Mouse (Mus musculus) midbrain, embryonic 14.5 days (tissue): ENCODE measurements at regions not wholly inside any gene's neighbourhood (a gene's known extent, or its start where the extent isn't known, plus 50 kb on each side); places are given as distances from the start of the nearest gene placed in this dataset.
A peak's percentile ranks its signal among the peaks of the same experiment; 100 is the strongest.
"Not testable (repeated sequence)": the region's sequence is repeated elsewhere in the genome, so short reads cannot be mapped to it uniquely, and the experiment has no call there.

Experiments used
- ATAC-seq: fragments of 200-750 bp; cut with Nextera tagmentation; 2 replicates; pipeline ENCODE4 v1.8.0; 2017; ENCODE audit warnings: moderate number of reproducible peaks, moderate library complexity; ENCODE audit not compliant: low FRiP score, low TSS enrichment
- DNase-seq: peaks from one replicate; pipeline ENCODE4 v3.0.0-alpha.2; 2015
- H3K27ac ChIP-seq: fragments of 300-500 bp; sonication (generic); replicated peaks from 2 replicates; pipeline ENCODE4 v1.5.1; 2014; ENCODE audit warnings: mild to moderate bottlenecking, low read depth, low read length, moderate library complexity
- H3K27me3 ChIP-seq: fragments of 300-500 bp; sonication (generic); 2 replicates; pipeline ENCODE4 v1.6.1; 2014; ENCODE audit warnings: low read length, control low read depth, mixed read lengths; ENCODE audit not compliant: control insufficient read depth, insufficient read depth
- H3K36me3 ChIP-seq: fragments of 300-500 bp; sonication (generic); 2 replicates; pipeline ENCODE4 v1.6.1; 2014; ENCODE audit warnings: low read length, control low read depth; ENCODE audit not compliant: control insufficient read depth, insufficient read depth
- H3K4me1 ChIP-seq: fragments of 300-500 bp; sonication (generic); 2 replicates; pipeline ENCODE4 v1.6.1; 2014; ENCODE audit warnings: mild to moderate bottlenecking, antibody characterized with exemption, low read length, control low read depth; ENCODE audit not compliant: control insufficient read depth, insufficient read depth
- H3K4me2 ChIP-seq: fragments of 300-500 bp; sonication (generic); 2 replicates; pipeline ENCODE4 v1.6.1; 2014; ENCODE audit warnings: mild to moderate bottlenecking, low read length, moderate library complexity
- H3K4me3 ChIP-seq: fragments of 300-500 bp; sonication (generic); replicated peaks from 2 replicates; pipeline ENCODE4 v1.5.1; 2014; ENCODE audit warnings: low read depth, low read length
- H3K9ac ChIP-seq: fragments of 300-500 bp; sonication (generic); replicated peaks from 2 replicates; pipeline ENCODE4 v1.6.1; 2014; ENCODE audit warnings: mild to moderate bottlenecking, low read length, moderate library complexity
- H3K9me3 ChIP-seq: fragments of 300-500 bp; sonication (generic); 2 replicates; pipeline ENCODE4 v1.6.1; 2016; ENCODE audit warnings: low read length, control low read depth, mixed read lengths; ENCODE audit not compliant: control insufficient read depth
- WGBS: fragments of 180-500 bp; shearing (Covaris S2); extraction: QIAGEN DNeasy Blood & Tissue Kit; methylation state at CpG from one replicate; pipeline ENCODE4 v1.1.7; 2014; 5-methylcytosine and 5-hydroxymethylcytosine counted together

- no peak overlapping the region for H3K9ac ChIP-seq
- no peaks in the 10 kb centered on the region for H3K36me3 ChIP-seq
- no peaks in the 10 kb centered on the region for H3K9me3 ChIP-seq
- no peak overlapping the region for H3K4me2 ChIP-seq
- 82% methylated on average over 4 of the region's 4 CpGs for WGBS
- no peak for DNase-seq
- ATAC-seq, result no peak
- no peak overlapping the region for H3K27ac ChIP-seq
- H3K4me3 ChIP-seq, result no peak overlapping the region
- no peaks in the 10 kb centered on the region for H3K4me1 ChIP-seq
- no peaks in the 10 kb centered on the region for H3K27me3 ChIP-seq
Observed at GRCm38 (mm10) chr1:117354624-117355023, 342.3 kb upstream of the Gm28363 start.

- Histone ChIP-seq H3K36me3 (no peaks in the 10 kb centered on the region), H3K9ac (no peak overlapping the region), H3K27me3 (no peaks in the 10 kb centered on the region), H3K4me2 (no peak overlapping the region), H3K4me3 (no peak overlapping the region), H3K4me1 (no peaks in the 10 kb centered on the region), H3K27ac (no peak overlapping the region), H3K9me3 (no peaks in the 10 kb centered on the region)
- ATAC-seq, result no peak
- DNase-seq, result no peak
- WGBS, result 90% methylated on average over 5 of the region's 5 CpGs
Observed at GRCm38 (mm10) chr1:117356418-117357194, 340.3 kb upstream of the Gm28363 start.

- no peak overlapping the region for H3K9ac ChIP-seq
- DNase-seq (peak; percentile 2), ATAC-seq (no peak)
- H3K27me3 ChIP-seq, result no peaks in the 10 kb centered on the region
- H3K36me3 ChIP-seq, result no peaks in the 10 kb centered on the region
- no peaks in the 10 kb centered on the region for H3K9me3 ChIP-seq
- H3K4me2 ChIP-seq, result no peak overlapping the region
- no peak overlapping the region for H3K27ac ChIP-seq
- no peak overlapping the region for H3K4me3 ChIP-seq
- no peaks in the 10 kb centered on the region for H3K4me1 ChIP-seq
Observed at GRCm38 (mm10) chr1:117364066-117364465, 332.9 kb upstream of the Gm28363 start.

- ATAC-seq (no peak), DNase-seq (peak; percentile 11)
- H3K4me3 ChIP-seq, result no peak overlapping the region
- H3K27ac ChIP-seq, result no peak overlapping the region
- H3K4me2 ChIP-seq, result no peak overlapping the region
- no peak overlapping the region for H3K9ac ChIP-seq
- no peaks in the 10 kb centered on the region for H3K27me3 ChIP-seq
- no peaks in the 10 kb centered on the region for H3K9me3 ChIP-seq
- H3K36me3 ChIP-seq, result no peaks in the 10 kb centered on the region
- H3K4me1 ChIP-seq, result no peaks in the 10 kb centered on the region
Observed at GRCm38 (mm10) chr1:117412349-117412748, 284.6 kb upstream of the Gm28363 start.

- no peak overlapping the region for H3K4me3 ChIP-seq
- no peaks in the 10 kb centered on the region for H3K27me3 ChIP-seq
- DNase-seq (no peak), ATAC-seq (no peak)
- no peak overlapping the region for H3K4me2 ChIP-seq
- H3K9me3 ChIP-seq, result no peaks in the 10 kb centered on the region
- no peaks in the 10 kb centered on the region for H3K4me1 ChIP-seq
- H3K9ac ChIP-seq, result no peak overlapping the region
- 54% methylated on average over 2 of the region's 2 CpGs for WGBS
- no peaks in the 10 kb centered on the region for H3K36me3 ChIP-seq
- H3K27ac ChIP-seq, result no peak overlapping the region
Observed at GRCm38 (mm10) chr1:117457736-117458135, 239.2 kb upstream of the Gm28363 start.

- not testable (repeated sequence) for DNase-seq
- 76% methylated on average over 7 of the region's 7 CpGs for WGBS
Observed at GRCm38 (mm10) chr1:117458156-117458850, 238.6 kb upstream of the Gm28363 start.

GRCm38 (mm10) chr1:117459126-117459525 lies 237.8 kb upstream of the Gm28363 start:
- not testable (repeated sequence) for H3K27ac ChIP-seq, H3K36me3 ChIP-seq, H3K4me2 ChIP-seq, H3K4me1 ChIP-seq, H3K27me3 ChIP-seq, H3K4me3 ChIP-seq, H3K9me3 ChIP-seq, DNase-seq, ATAC-seq, H3K9ac ChIP-seq

More at GRCm38 (mm10) chr1:117458156-117458850, 238.6 kb upstream of the Gm28363 start:
- not testable (repeated sequence) for H3K9me3 ChIP-seq, H3K4me3 ChIP-seq, H3K27me3 ChIP-seq, H3K4me2 ChIP-seq, ATAC-seq, H3K27ac ChIP-seq, H3K9ac ChIP-seq, H3K36me3 ChIP-seq, H3K4me1 ChIP-seq

GRCm38 (mm10) chr1:117490176-117490575 lies 206.8 kb upstream of the Gm28363 start:
- WGBS, result 81% methylated on average over 3 of the region's 3 CpGs
- Histone ChIP-seq H3K4me3 (no peak overlapping the region), H3K9me3 (no peaks in the 10 kb centered on the region), H3K27ac (no peak overlapping the region), H3K36me3 (no peaks in the 10 kb centered on the region), H3K4me1 (no peaks in the 10 kb centered on the region), H3K9ac (no peak overlapping the region), H3K4me2 (no peak overlapping the region), H3K27me3 (no peaks in the 10 kb centered on the region)
- ATAC-seq (no peak), DNase-seq (no peak)

GRCm38 (mm10) chr1:117497003-117497402 lies 199.9 kb upstream of the Gm28363 start:
- DNase-seq, result no peak
- no peaks in the 10 kb centered on the region for H3K36me3 ChIP-seq
- H3K4me3 ChIP-seq, result no peak overlapping the region
- H3K27me3 ChIP-seq, result no peaks in the 10 kb centered on the region
- H3K4me1 ChIP-seq, result no peaks in the 10 kb centered on the region
- no peak overlapping the region for H3K4me2 ChIP-seq
- no peak overlapping the region for H3K9ac ChIP-seq
- H3K27ac ChIP-seq, result no peak overlapping the region
- no peaks in the 10 kb centered on the region for H3K9me3 ChIP-seq
- no peak for ATAC-seq
